Mouse (Mus musculus) right cerebral cortex, postnatal 36 days (tissue): ENCODE measurements around the gene Crct1.
A peak's percentile ranks its signal among the peaks of the same experiment; 100 is the strongest.

Experiments used
- DNase-seq, 2 experiments: peaks; one replicate each; pipeline ENCODE4 v3.0.0; 2022; ENCODE audit warnings: low spot score in 2 of 2, mixed read lengths in 1 of 2

The Crct1 gene

DNA sequence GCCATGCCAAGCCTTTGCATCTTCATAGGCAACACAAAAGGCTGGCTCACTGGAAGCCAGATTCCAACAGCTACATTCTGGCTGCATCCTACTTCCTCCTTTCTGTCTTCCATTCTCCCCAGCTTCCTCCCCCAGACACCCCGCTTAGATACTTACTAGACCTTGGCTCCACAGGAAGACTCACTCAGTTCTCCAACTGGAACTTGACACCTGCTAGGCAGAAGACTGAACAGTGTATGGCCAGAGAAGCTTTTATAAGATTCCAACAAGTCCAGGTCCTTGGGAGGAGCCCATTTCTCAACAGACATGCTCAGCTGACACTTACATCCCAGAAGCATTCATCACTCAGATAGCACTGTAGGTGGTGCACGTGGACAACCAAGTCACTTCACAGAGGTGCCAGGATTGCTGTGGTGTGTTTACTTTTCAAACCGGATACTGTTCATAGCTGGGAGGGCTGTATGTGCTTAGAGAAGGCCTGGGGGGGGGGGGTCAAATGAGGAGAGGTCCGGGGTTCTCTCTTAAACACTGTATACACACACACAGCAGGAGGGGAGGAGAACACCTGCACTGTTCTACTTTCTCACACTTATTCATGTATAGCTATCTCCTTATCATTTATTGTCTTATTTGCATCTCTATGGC, at the start of gene Crct1:
TSS of gene Crct1 (minus strand) at position 228 of the 645 bp plus-strand sequence.
- no peak for DNase-seq

DNA sequence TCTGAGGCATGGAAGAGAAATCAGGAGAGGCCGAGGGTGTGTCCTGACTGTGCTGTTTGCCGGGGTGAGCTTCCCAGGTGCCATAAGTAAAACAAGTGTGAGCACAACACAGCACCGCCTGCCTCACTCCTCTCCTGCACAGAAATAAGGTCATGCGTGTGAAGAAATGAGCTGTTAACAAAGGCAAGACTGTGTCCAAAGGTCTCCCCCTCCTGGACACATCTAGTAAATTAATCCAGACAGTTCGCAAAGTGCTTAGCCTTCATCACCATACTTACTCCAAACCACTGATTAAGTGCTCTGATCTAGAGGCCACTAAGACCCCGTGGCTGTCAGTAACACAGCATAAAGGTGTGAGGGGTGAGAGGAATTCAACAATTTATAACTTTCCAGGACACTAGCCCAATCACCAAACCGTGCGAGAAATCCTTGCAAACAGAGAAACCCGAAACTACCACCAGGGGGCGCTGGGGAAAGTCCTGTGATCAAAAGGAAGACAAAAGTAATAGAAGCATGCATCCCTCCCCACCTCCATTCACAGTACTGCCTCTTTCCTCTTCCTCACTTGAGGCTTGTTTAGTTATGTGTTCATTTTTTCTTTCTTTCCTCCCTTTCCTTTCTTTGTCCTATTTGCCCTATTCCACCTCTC, 37.5 kb upstream of the Crct1 start:
- DNase-seq = no peak

DNA sequence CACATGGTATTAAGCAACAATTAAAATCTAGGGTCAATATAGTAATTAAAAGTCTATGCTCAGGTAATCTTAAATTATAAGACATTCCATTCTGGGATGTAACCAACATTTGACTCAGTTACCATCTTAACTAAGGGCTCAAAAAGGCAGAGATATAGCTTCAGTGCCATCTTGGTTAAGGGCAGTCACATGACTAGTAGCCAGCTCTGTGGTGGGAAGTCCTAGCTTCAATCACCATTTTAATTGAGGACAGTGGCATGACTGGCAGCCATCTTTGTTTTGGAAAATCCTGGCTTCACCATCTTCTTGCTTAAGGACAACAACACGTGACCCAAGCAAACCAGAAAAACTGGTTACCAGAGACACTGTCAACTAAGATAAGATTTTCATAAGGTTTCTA, 34.7 kb upstream of the Crct1 start:
- DNase-seq = no peak

DNA sequence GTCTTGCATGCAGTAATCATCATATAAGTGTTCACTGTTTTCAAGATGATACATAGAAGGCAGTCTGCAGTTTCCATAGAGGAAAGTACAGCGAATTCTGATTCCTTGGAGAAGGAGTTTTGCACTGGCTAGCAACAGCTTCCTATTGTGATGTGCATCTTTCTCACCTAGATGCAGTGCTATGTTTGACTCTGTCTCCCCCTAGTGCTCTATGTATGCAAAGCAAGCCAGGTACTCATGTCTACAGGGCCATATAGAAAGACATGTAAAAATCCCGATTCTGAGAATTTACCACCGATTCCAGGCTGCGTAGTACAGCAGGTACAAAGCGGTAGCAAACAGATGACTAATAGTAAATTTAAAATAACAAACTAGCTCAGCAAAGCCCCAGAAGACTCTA, 16.0 kb upstream of the Crct1 start:
- DNase-seq = peak in 1 of 2 experiments; percentile 31

DNA sequence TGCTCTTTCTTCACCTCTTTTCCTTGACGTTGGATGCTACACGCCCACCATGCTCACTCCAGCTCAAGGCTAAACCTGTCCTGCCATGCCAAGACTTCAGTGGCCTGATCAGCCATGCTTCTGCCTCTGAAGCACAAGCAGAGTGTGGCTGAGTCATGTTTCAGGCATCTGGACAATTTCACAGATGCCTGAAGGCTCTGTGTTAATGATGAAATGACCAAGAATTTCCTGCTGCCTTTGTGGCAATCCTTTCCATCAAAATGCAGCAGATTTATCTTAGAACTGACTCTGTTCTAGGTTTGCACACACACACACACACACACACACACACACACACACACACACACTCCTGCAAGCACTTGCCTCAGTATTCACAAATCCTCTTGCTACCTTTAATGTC, 10.0 kb upstream of the Crct1 start:
- no peak for DNase-seq

DNA sequence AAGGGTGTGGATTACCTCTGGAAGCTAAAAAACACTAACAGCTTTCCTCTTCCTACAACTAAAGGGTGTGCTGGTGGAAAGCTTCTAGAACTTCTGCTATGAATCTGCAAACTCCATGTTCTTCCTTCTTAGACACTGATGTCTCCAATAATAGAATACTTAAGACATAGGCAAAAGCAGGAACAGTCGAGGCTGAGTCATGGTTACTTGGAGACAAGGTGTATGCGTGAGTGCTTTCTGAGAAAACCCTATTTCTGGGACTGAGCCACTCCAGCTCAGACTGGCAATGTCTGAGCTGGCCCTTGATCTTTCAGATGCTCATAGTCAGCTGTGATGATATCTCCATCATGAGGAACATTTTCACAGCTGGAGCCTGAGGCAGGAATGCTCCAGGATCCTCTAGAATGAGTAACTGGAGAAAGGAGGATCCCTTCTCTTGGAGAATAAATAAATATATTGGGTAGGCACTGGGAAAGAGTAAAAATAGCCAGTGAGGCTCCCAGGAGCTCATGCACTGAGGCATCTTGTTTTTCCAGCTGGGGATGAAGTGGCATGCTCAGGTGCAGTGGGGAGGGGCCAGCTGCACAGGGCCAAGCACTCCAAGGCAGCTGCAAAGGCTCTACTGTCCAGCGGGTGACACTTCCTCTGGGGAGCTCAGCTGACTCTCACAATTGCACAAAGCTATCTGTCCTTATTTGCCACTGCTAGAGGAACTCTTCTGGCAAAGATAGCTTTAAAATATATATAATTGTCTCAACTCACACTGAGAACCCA, 8.1 kb upstream of the Crct1 start:
- peak in 1 of 2 experiments; percentile 27 for DNase-seq

DNA sequence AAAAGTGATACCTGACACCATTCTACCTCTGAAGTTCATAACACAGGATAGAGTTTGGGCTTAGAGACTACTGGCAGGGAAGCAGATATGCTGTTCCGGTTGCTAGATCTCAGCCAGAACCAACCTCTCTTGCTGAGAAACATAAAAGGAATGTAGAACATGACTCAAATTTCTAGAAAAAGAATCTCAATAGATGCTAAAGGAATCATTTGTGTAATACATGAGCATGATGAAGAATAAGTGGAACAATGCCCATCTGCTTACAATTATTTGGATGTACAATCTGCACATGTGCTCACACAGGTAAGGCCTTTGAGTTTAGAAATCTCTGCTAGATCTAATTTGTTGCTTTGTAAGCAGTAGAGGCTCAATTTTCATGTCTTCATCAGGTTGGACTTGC, 5.7 kb upstream of the Crct1 start:
- DNase-seq = no peak

DNA sequence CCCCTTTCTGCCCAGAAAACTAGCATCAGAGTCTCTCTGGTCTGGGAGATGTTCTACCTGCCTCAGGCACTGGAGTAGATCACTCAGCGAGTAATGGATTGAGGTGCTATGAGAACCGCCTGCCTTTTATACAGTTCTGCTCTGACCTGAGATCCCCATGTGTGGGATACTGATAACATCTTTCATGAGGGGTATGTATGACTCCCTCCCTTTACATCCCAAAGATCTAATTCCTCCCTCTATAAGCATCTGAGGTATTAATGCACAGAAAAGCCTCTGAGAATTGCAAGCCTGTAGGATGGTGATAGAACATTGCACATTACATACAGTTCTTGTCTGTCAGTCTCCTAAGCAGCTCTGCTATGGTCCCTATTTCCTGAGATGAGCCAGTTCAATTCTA, 3.5 kb upstream of the Crct1 start, which contains the start of gene Lce1m:
TSS of gene Lce1m (minus strand) at position 101 of the 400 bp plus-strand sequence.
- no peak for DNase-seq

DNA sequence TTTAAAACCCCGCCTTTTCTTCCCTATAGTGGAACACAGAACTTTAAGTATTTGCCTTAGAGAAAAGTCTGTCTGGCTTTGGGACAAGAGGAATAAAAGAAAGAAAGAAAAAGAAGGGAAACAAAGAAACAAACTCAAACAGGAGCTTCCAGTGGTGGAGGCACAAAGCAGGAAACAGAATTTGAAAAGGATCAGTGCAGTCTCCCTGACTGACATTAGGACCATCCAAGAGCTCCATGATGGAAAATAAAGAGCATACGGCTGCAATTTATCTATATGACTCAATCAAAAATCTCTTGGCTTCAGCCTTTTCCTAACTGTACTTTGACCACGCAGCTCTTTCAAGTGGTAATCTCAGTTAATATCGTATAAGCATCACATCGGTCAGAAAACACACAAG, 616 bp downstream of the Crct1 start:
- DNase-seq = no peak

DNA sequence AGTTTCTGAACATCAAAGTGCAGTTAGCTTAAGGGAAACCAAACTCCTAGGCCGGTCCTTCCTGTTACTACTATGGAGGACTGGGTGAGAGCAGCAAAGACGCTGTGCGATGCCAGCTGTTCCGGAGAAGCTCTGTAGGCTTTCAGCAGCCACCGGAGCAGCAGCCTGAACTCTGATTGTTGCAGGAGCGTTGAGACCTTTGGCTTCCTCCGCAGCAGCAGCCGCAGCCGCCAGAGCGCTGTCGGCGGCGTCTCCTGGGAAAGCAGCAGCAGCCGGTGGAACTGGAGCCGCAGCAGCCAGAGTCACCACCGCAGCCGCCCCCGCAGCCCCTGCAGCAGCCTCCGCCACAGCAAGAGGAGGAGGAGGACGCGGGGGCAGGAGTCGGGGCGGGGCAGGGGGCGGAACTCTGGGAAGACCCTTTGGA, 1.1 kb downstream of the Crct1 start:
- DNase-seq = peak; percentile 20 to 29

DNA sequence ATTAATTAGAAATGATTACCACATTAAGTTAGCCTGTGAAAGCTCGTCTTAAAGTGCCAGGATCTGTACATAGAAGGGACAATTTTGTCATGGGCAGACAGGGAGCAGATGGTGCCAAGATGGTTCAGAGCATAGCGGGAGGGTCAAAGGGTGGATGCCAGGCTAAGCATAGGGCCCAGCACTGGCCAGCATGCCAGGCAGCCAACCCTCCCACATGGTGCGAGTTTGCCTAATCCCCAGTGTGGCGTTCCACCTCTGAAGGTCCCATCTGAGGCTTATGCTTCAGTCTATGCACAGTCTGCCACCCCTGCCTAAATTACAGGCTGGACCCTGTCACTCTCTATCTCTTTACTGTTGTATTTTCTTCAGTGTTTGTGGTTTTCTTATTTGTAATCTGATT, 12.6 kb downstream of the Crct1 start:
- no peak for DNase-seq

DNA sequence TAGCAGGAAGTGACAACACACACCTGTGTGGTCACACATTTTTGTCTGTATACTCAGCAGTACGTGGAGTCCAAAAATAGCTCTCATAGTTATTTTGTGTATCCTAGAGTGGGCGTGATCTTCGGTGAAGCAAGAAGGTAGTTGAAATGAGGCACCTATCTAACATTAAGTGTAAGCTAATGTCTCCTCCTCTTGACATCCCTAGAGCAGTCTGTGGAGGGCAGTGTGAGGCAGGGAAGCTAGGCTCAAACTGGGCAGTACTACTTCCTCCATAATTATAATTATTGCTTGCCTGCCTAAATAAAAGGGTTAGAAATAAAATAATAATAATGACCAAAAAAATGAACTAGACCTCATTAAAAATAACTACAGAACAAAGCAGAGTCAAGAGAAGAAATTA, 14.9 kb downstream of the Crct1 start:
- DNase-seq = no peak

DNA sequence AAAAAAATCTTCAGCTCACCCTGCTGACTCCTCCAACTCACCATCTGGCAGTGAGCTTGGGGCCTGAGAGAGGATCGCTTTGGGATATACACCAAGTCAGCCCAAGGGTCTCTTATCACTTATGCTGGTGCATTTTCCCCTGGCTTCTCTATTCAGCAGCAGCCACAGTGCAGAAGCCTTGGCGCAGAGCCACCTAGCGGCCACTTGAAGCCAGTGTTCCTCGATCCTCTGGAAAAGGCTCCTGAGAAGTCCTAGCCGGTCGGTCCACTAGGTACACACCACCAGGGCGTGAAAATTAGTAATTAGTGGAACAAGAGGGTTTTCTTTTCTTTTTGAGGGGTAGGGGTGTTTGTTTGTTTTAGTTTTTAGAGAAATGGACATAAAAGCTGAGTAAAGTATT, 16.8 kb downstream of the Crct1 start:
- peak; percentile 60 to 64 for DNase-seq

DNA sequence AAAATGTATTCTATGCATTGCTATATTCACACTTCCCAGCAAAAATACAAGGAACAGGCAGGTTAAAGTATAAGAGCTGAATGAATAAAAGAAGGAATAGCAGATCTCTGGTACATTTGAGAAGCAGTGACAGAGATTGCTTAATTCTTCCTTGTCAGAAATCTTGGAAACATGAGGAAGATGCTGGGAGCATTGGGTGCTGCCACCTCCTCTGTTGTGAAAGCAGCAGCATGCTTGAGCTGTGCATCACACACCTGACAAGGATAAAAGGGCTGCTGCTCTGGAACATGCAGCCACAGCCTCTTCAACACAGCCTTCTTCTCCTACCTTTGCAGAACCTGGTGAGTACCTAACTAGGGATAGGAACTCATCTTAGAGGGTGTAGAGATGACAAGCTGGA, 23.6 kb downstream of the Crct1 start, which contains the start of gene Lce3f:
TSS of gene Lce3f (plus strand) at position 301 of the 400 bp plus-strand sequence.
- DNase-seq = no peak

DNA sequence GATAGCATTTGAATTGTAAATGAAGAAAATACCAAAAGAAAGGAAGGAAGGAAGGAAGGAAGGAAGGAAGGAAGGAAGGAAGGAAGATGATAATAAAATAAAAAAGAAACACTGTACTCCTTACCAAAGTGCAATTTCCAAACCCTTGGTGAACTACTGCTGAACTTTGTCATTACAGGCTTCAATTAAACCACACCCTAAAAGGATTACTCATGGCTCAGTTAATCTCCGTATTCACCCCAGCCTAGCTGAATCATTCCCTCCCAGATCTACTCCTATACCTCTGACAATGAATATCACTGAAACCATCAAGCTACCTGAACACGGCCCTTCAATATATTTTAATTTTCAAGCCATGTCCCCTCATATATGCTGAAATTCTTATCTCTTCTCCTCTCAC, 37.0 kb downstream of the Crct1 start:
- DNase-seq = no peak

DNA sequence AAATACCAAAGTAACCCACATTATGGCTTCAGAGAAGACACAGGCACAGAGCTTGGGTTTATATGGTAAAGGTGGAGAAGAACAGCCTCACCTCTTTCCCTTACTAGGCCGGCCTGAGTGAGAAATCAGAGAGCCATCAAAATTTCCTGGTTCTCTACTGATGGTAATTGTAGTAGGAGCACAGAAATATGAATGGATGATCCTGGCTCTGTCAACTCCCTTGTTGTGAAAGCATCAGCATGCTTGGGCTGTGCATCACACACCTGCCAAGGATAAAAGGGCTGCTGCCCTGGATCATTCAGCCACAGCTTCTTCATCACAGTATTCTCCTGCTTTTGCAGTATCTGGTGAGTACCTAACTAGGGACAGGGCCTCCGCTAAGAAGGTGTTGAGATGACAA, 48.7 kb downstream of the Crct1 start, which contains the start of gene Lce3e:
TSS of gene Lce3e (plus strand) at position 301 of the 400 bp plus-strand sequence.
- no peak for DNase-seq
